Mouse (Mus musculus): ENCODE results near the gene Atf1.

DNA sequence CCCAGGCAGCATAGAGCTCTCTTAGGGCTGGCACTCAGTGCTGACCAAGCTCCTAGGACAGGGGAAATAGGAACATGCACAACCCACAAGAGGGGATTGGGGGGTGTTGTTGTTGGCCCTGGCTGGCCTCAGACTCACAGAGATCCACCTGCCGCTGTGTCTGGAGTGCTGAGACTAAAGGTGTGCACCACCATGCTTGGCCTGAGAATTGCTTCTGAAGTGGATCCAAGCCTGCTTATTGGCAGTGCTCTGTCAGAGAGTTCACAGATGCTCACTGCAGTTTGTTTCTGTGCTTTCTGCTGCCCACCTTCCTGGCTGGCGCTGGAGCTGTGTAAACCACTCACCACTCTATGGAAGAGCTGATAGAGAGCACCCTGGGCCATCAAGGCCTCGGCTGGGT, 17.6 kb upstream of the Atf1 start:
- TF ChIP-seq CTCF (IDR thresholded peaks at IDR 0.05; ENCODE audit: insufficient read depth, low read length) (no peak), POLR2A (IDR thresholded peaks at IDR 0.05; ENCODE audit: borderline replicate concordance, extremely low read depth, low read depth, low read length) (no peak)

Measured in lung, adult 2 months (tissue).